Mouse (Mus musculus) heart, embryonic 11.5 days (tissue): ENCODE results near the gene Atp11c. TPM values are rescaled to one million over a fixed set of nuclear protein-coding genes. Genes with fewer than 3 reads are reported as not detected.

ENCODE experiments used
- ATAC-seq: fragments of 200-750 bp; cut with Nextera tagmentation; replicated peaks from 2 replicates; pipeline ENCODE4 v1.8.0; 2017; ENCODE audit warnings: moderate library complexity; ENCODE audit not compliant: insufficient number of reproducible peaks, low FRiP score, low TSS enrichment
- H3K27ac ChIP-seq: fragments of 300-500 bp; sonication (generic); 2 replicates; pipeline ENCODE4 v1.5.1; 2014; ENCODE audit warnings: mild to moderate bottlenecking, low read depth, low read length
- H3K27me3 ChIP-seq: fragments of 300-500 bp; sonication (generic); 2 replicates; pipeline ENCODE4 v1.6.1; 2014; ENCODE audit warnings: mild to moderate bottlenecking, low read length, mixed read lengths; ENCODE audit not compliant: control insufficient read depth, insufficient read depth
- H3K36me3 ChIP-seq: fragments of 300-500 bp; sonication (generic); 2 replicates; pipeline ENCODE4 v1.6.1; 2014; ENCODE audit warnings: mild to moderate bottlenecking, low read length, moderate library complexity, mixed read lengths; ENCODE audit not compliant: control insufficient read depth, insufficient read depth
- H3K4me1 ChIP-seq: fragments of 300-500 bp; sonication (generic); 2 replicates; pipeline ENCODE4 v1.6.1; 2014; ENCODE audit warnings: low read length; ENCODE audit not compliant: control insufficient read depth, insufficient read depth
- H3K4me2 ChIP-seq: fragments of 300-500 bp; sonication (generic); 2 replicates; pipeline ENCODE4 v1.6.1; 2014; ENCODE audit warnings: mild to moderate bottlenecking, moderate library complexity
- H3K4me3 ChIP-seq: fragments of 300-500 bp; sonication (generic); 2 replicates; pipeline ENCODE4 v1.5.1; 2014; ENCODE audit warnings: low read depth, low read length
- H3K9ac ChIP-seq: fragments of 300-500 bp; sonication (generic); 2 replicates; pipeline ENCODE4 v1.6.1; 2014; ENCODE audit warnings: mild to moderate bottlenecking, low read depth, low read length, moderate library complexity
- H3K9me3 ChIP-seq: fragments of 300-500 bp; sonication (generic); replicated peaks from 2 replicates; pipeline ENCODE4 v1.6.1; 2016; ENCODE audit warnings: low read length; ENCODE audit not compliant: control insufficient read depth
- WGBS: fragments of 180-500 bp; shearing (Covaris S2); extraction: QIAGEN DNeasy Blood & Tissue Kit; methylation state at CpG from one replicate; pipeline ENCODE4 v1.1.7; 2014; ENCODE audit not compliant: insufficient replicate concordance; 5-methylcytosine and 5-hydroxymethylcytosine counted together
- polyA plus RNA-seq: library from polyadenylated mRNA; unstranded; fragments of >200 nt; fragmentation: Nextera tagmentation; extraction: Ambion mirVana; gene quantifications from 2 replicates; pipeline ENCODE4 v1.2.1, GENCODE M21; 2014

Gene Atp11c
- polyA plus RNA-seq, result 6.2 and 6.5 TPM in 2 replicates

DNA sequence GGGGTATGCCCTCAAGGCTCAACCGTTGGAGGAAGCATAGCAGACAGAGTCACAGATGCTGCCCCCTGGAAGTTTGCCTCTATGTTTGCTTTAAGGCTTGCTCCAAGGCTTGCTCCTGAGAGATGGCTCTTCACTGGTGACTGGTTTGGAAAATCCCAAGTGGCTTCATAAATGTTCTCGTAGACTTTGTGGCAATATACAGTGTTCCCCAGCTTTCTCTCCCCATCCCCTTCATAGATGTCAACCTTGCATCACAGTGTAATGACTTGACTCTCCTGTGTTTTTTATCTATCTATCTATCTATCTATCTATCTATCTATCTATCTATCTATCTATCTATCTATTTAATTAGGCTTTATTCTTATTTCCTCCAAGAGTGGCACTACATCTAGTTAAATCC lies at the start of gene Atp11c:
Gene Atp11c, minus strand, starts transcription at position 101 of the 400 bp plus-strand sequence.
- ATAC-seq, result no peak

DNA sequence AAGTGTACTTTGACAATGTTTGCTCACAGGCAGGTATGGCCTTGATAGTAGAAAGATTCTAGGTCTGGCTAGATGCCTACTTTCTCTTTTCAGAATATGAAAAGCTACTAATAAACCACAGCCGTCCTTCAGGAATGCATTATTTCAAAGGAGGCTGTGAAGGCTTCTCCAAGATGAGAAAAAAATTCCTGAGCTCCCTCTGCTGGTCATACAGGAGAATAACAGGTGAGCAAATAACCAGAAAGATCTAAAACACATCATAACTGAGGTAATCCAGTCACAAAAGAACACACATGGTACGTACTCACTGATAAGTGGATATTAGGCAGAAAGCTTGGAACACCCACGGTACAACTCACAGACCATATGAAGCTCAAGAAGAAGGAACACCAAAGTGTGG lies 16.7 kb upstream of the Atp11c start:
- Histone ChIP-seq H3K9me3 (no peaks in the 10 kb centered on the region), H3K4me3 (no peak overlapping the region), H3K4me2 (no peak overlapping the region), H3K9ac (no peak overlapping the region), H3K4me1 (no peaks in the 10 kb centered on the region), H3K27ac (no peak overlapping the region), H3K27me3 (no peaks in the 10 kb centered on the region), H3K36me3 (no peaks in the 10 kb centered on the region)
- WGBS, result 35% methylated on average over 3 of the region's 3 CpGs
- no peak for ATAC-seq

More for the DNA sequence above, at the start of gene Atp11c:
- no peaks in the 10 kb centered on the region for H3K9me3 ChIP-seq
- H3K27ac ChIP-seq, result no peak within 1 kb of the TSS
- H3K4me3 ChIP-seq, result no peak within 1 kb of the TSS
- no peaks in the 10 kb centered on the region for H3K36me3 ChIP-seq
- H3K4me1 ChIP-seq, result no peaks in the 10 kb centered on the region
- H3K4me2 ChIP-seq, result no peak within 1 kb of the TSS
- WGBS, result 79% methylated on average over 2 of the region's 2 CpGs
- H3K27me3 ChIP-seq, result no peaks in the 10 kb centered on the region
- H3K9ac ChIP-seq, result no peak within 1 kb of the TSS

DNA sequence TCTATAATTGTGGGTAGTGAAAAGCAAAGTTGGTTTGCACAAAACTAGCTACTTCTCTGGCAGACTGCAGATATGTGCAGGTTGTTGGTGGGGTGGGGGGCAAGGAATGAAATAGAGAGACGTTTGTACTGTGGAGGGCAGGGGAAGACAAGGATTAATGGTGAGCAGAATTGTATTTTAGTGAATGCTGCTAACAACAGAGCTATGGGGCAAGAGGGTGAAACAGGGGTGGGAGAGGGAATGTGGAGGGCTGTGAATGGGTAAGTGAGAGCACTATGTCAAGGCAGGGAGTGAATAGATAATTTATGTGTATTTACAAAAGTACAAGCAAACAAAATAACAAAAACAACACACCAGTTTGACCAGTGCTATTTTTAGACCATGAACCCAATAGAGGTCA lies 22.0 kb downstream of the Atp11c start:
- H3K4me1 ChIP-seq, result no peaks in the 10 kb centered on the region
- no peak overlapping the region for H3K4me3 ChIP-seq
- WGBS, result 21% methylated on average over 1 of the region's 1 CpGs
- no peak overlapping the region for H3K9ac ChIP-seq
- H3K27me3 ChIP-seq, result no peaks in the 10 kb centered on the region
- ATAC-seq, result no peak
- H3K4me2 ChIP-seq, result no peak overlapping the region
- H3K9me3 ChIP-seq, result no peaks in the 10 kb centered on the region
- H3K27ac ChIP-seq, result no peak overlapping the region
- no peaks in the 10 kb centered on the region for H3K36me3 ChIP-seq

DNA sequence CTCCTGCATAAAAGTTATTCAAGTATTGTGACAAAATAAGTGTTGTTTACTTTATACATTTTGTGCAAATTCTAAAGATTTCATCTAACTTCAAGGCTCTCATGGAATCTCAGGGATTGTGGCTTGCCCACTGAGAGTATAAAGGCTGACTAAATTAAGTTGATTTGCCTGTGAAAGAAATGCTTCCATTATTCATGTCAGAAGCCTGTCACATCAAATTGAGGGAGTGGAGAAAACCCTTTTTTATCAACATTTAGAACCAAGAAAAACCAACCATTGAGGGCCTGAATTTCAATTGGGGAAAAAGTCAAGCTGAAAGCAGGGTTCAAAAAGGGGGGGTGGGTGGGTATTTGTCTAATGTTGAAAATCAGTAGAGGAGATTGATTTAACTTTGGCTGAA lies 23.5 kb downstream of the Atp11c start:
- Histone ChIP-seq H3K36me3 (no peaks in the 10 kb centered on the region), H3K9me3 (no peaks in the 10 kb centered on the region), H3K27me3 (no peaks in the 10 kb centered on the region), H3K4me2 (no peak overlapping the region), H3K9ac (no peak overlapping the region), H3K4me1 (no peaks in the 10 kb centered on the region), H3K4me3 (no peak overlapping the region), H3K27ac (no peak overlapping the region)
- ATAC-seq, result no peak

- H3K9me3 ChIP-seq, result no peaks in the 10 kb centered on the region
- H3K27ac ChIP-seq, result no peak overlapping the region
- no peaks in the 10 kb centered on the region for H3K27me3 ChIP-seq
- no peaks in the 10 kb centered on the region for H3K4me1 ChIP-seq
- 65% methylated on average over 4 of the region's 4 CpGs for WGBS
- H3K9ac ChIP-seq, result no peak overlapping the region
- no peak overlapping the region for H3K4me3 ChIP-seq
- H3K4me2 ChIP-seq, result no peak overlapping the region
- ATAC-seq, result no peak
- H3K36me3 ChIP-seq, result no peaks in the 10 kb centered on the region
Observed at GRCm38 (mm10) chrX:60555242-60555641, 37.3 kb downstream of the Atp11c start.

- no peaks in the 10 kb centered on the region for H3K4me1 ChIP-seq
- peak; percentile 74 for ATAC-seq
- H3K4me2 ChIP-seq, result peak overlapping the region; percentile 67
- H3K27ac ChIP-seq, result no peak overlapping the region
- H3K9me3 ChIP-seq, result no peaks in the 10 kb centered on the region
- peaks cover 12% of the 10 kb centered on the region for H3K27me3 ChIP-seq
- H3K9ac ChIP-seq, result peak overlapping the region; percentile 61; the same call in 1 of the 2 replicates
- peak overlapping the region; percentile 56 for H3K4me3 ChIP-seq
- 14% methylated on average over 54 of the region's 113 CpGs for WGBS
- no peaks in the 10 kb centered on the region for H3K36me3 ChIP-seq
Observed at GRCm38 (mm10) chrX:60547444-60548304, 44.8 kb downstream of the Atp11c start.

- H3K27ac ChIP-seq, result no peak overlapping the region
- H3K4me3 ChIP-seq, result peak overlapping the region; percentile 56
- H3K9me3 ChIP-seq, result no peaks in the 10 kb centered on the region
- H3K4me1 ChIP-seq, result no peaks in the 10 kb centered on the region
- ATAC-seq, result no peak
- H3K4me2 ChIP-seq, result peak overlapping the region; percentile 67
- peak overlapping the region; percentile 61; the same call in 1 of the 2 replicates for H3K9ac ChIP-seq
- peaks cover 12% of the 10 kb centered on the region for H3K27me3 ChIP-seq
- WGBS, result 8% methylated on average over 16 of the region's 16 CpGs
- no peaks in the 10 kb centered on the region for H3K36me3 ChIP-seq
Observed at GRCm38 (mm10) chrX:60547098-60547443, 45.4 kb downstream of the Atp11c start.

GRCm38 (mm10) chrX:60545906-60546305 lies 46.6 kb downstream of the Atp11c start:
- Histone ChIP-seq H3K36me3 (no peaks in the 10 kb centered on the region), H3K4me3 (no peak overlapping the region), H3K9me3 (no peaks in the 10 kb centered on the region), H3K9ac (no peak overlapping the region), H3K27me3 (peaks cover 12% of the 10 kb centered on the region), H3K4me1 (no peaks in the 10 kb centered on the region), H3K27ac (no peak overlapping the region), H3K4me2 (no peak overlapping the region)
- WGBS, result 41% methylated on average over 3 of the region's 3 CpGs
- no peak for ATAC-seq

GRCm38 (mm10) chrX:60545444-60545843 lies 47.1 kb downstream of the Atp11c start:
- ATAC-seq, result no peak
- 30% methylated on average over 1 of the region's 1 CpGs for WGBS
- peaks cover 12% of the 10 kb centered on the region for H3K27me3 ChIP-seq
- no peak overlapping the region for H3K4me2 ChIP-seq
- H3K4me1 ChIP-seq, result no peaks in the 10 kb centered on the region
- no peaks in the 10 kb centered on the region for H3K9me3 ChIP-seq
- H3K27ac ChIP-seq, result no peak overlapping the region
- H3K4me3 ChIP-seq, result no peak overlapping the region
- H3K36me3 ChIP-seq, result no peaks in the 10 kb centered on the region
- no peak overlapping the region for H3K9ac ChIP-seq
